Mouse (Mus musculus): ENCODE measurements around the gene Copz1.
"Not testable (repeated sequence)": the region's sequence is repeated elsewhere in the genome, so short reads cannot be mapped to it uniquely, and the experiment has no call there.

Gene Copz1

GRCm38 (mm10) chr15:103252660-103253059 lies 19.9 kb upstream of the Copz1 start:
- DNase-seq: no peak

GRCm38 (mm10) chr15:103253352-103253751 lies 19.2 kb upstream of the Copz1 start:
- DNase-seq: no peak

GRCm38 (mm10) chr15:103255169-103255568 lies 17.3 kb upstream of the Copz1 start:
- DNase-seq: no peak

- DNase-seq: no peak
These were observed 16.1 kb upstream of the Copz1 start for GRCm38 (mm10) chr15:103256210-103256986.

GRCm38 (mm10) chr15:103257790-103258728 lies 14.5 kb upstream of the Copz1 start, which contains the start of gene Nfe2:
Gene Nfe2 (minus strand): TSS chr15:103258403.
- no peak for DNase-seq

GRCm38 (mm10) chr15:103259162-103259561 lies 13.4 kb upstream of the Copz1 start:
- DNase-seq: no peak

GRCm38 (mm10) chr15:103259989-103260388 lies 12.5 kb upstream of the Copz1 start:
- DNase-seq: no peak

- DNase-seq: no peak
These were observed 7.7 kb upstream of the Copz1 start for GRCm38 (mm10) chr15:103264794-103265193.

GRCm38 (mm10) chr15:103268903-103269302 lies 3.6 kb upstream of the Copz1 start:
- no peak for DNase-seq

- DNase-seq: not testable (repeated sequence)
These were observed 3.4 kb downstream of the Copz1 start for GRCm38 (mm10) chr15:103275943-103276342.

GRCm38 (mm10) chr15:103277949-103278348 lies 5.4 kb downstream of the Copz1 start:
- no peak for DNase-seq

- no peak for DNase-seq
These were observed 7.2 kb downstream of the Copz1 start for GRCm38 (mm10) chr15:103279750-103280149.

- DNase-seq: no peak
These were observed 8.4 kb downstream of the Copz1 start for GRCm38 (mm10) chr15:103280817-103281464.

GRCm38 (mm10) chr15:103281465-103282205 lies 9.1 kb downstream of the Copz1 start:
- DNase-seq: no peak

GRCm38 (mm10) chr15:103284066-103284465 lies 11.6 kb downstream of the Copz1 start:
- DNase-seq: peak; percentile 22

GRCm38 (mm10) chr15:103284647-103285046 lies 12.1 kb downstream of the Copz1 start:
- no peak for DNase-seq

- DNase-seq: peak; percentile 21
These were observed 13.4 kb downstream of the Copz1 start for GRCm38 (mm10) chr15:103285778-103286417.

GRCm38 (mm10) chr15:103289600-103289999 lies 17.1 kb downstream of the Copz1 start:
- no peak for DNase-seq

- DNase-seq: no peak
These were observed 17.9 kb downstream of the Copz1 start for GRCm38 (mm10) chr15:103290417-103290816.

- DNase-seq: no peak
These were observed 18.3 kb downstream of the Copz1 start for GRCm38 (mm10) chr15:103290843-103291242.

GRCm38 (mm10) chr15:103292673-103293345 lies 20.3 kb downstream of the Copz1 start:
- DNase-seq: no peak

Measured in cerebellum, adult 11 months (tissue).